Mouse (Mus musculus) lung, adult 2 months (tissue): ENCODE results near the gene Fscn3. TPM values are rescaled to one million over a fixed set of nuclear protein-coding genes. Genes with fewer than 3 reads are reported as not detected.

Experiments
- DNase-seq: peaks from one replicate; pipeline ENCODE4 v3.0.0; 2022
- H3K4me1 ChIP-seq: fragments of 200-500 bp; 2 replicates; pipeline ENCODE4 v1.6.1; 2011; ENCODE audit warnings: low read length; ENCODE audit not compliant: control insufficient read depth, insufficient read depth
- H3K4me3 ChIP-seq: fragments of 200-500 bp; replicated peaks from 2 replicates; pipeline ENCODE3; 2011; ENCODE audit warnings: low read depth, mild to moderate bottlenecking, control low read depth, low read length; ENCODE audit errors: extremely low read depth
- CTCF ChIP-seq: fragments of 200-500 bp; IDR thresholded peaks from 2 replicates; pipeline ENCODE4 v1.5.1; 2011; ENCODE audit warnings: mild to moderate bottlenecking, low read length, control low read depth; ENCODE audit not compliant: insufficient read depth
- POLR2A ChIP-seq: fragments of 200-500 bp; IDR thresholded peaks from 2 replicates; pipeline ENCODE4 v1.6.1; 2011; ENCODE audit warnings: low read depth, mild to moderate bottlenecking, control low read depth, low read length, borderline replicate concordance; ENCODE audit errors: extremely low read depth
- WGBS: fragments of 180-500 bp; shearing (Covaris S2); methylation state at CpG from one replicate; pipeline ENCODE4 v1.1.7; 2018; 5-methylcytosine and 5-hydroxymethylcytosine counted together
- polyA plus RNA-seq: library from polyadenylated mRNA; depleted of rRNA; stranded (reverse); fragments of >200 nt; gene quantifications from 2 replicates; pipeline ENCODE4 v1.2.3, GENCODE M21; 2012; rRNA removed

Gene Fscn3
- polyA plus RNA-seq, 1 experiment: not detected

DNA sequence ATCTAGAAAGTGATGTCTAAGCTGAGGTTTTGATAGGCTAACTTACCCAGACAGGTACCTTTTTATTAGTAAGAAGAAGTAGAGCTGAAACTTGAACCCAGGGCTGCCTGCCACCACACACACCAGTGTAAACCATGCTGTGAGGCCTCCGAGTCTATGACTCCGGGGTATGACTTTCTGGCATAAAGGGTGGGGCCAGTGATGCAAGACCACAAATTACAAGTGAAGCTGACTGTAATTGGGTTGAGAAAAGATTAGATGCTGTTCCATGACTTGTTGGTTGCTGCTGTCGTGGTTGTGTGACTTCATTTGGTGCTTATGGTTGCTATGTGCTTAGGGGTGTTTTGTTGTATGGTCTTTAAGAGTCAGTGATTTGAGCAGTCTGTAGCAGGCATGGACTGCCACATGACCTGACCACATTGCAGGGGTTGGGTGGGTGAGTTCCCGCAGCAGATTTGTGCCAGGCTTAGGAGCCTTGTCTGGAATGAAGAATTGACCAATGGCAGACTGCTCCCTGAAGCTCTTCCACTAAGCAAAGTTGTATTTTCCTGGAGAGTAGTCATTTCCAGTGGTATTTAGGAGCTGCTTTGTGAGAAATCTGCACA lies 55.2 kb downstream of the Fscn3 start:
- 46% methylated on average over 4 of the region's 4 CpGs for WGBS
- no peak for DNase-seq
- no peak for TF ChIP-seq POLR2A
- H3K4me3 ChIP-seq: no peak overlapping the region
- peaks cover 19% of the 10 kb centered on the region for H3K4me1 ChIP-seq

DNA sequence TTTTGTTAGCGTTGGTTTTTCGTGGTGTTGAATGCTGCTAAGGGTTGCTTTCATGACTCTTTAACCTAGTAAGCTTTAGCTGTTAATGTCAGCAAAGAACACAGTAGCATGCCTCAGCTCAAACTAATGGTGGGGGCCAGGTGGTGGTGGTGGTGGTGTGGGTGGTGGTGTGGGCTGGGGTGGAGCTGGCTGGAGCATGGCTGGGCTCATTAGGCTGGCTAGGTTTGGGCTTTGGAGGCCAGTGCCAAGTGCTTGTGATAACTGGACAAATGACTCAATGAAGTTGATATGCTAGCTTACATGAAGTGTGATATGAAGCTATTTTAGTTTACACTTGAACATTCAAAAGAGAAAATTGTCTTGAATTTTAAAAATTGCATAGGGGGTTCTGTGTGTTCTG lies 58.4 kb downstream of the Fscn3 start:
- WGBS: 81% methylated on average over 2 of the region's 2 CpGs
- Histone ChIP-seq H3K4me3 (no peak overlapping the region), H3K4me1 (peaks cover 19% of the 10 kb centered on the region)
- no peak for TF ChIP-seq CTCF
- no peak for TF ChIP-seq POLR2A
- DNase-seq: no peak

DNA sequence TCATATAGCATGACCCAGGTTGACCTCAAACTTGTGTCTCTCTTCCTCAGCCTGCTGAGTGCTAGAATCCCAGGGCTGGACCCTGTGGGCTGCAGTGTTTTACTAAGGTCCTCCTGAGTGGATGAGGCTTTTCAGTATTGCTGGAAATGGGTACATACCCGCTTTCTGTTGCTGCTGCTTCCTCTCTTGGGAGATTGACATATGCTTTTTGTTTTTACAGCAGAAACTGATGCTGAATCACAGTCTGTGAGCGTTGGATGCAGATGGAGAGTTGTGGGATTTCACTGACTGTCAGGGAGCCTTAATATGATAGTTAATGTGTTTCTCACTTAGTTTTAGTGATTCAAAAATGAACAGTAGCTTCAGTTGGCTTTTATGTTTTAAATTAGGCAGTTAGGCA lies 58.9 kb downstream of the Fscn3 start:
- Histone ChIP-seq H3K4me1 (peaks cover 19% of the 10 kb centered on the region), H3K4me3 (no peak overlapping the region)
- 70% methylated on average over 2 of the region's 2 CpGs for WGBS
- no peak for DNase-seq
- TF ChIP-seq POLR2A (no peak), CTCF (no peak)

DNA sequence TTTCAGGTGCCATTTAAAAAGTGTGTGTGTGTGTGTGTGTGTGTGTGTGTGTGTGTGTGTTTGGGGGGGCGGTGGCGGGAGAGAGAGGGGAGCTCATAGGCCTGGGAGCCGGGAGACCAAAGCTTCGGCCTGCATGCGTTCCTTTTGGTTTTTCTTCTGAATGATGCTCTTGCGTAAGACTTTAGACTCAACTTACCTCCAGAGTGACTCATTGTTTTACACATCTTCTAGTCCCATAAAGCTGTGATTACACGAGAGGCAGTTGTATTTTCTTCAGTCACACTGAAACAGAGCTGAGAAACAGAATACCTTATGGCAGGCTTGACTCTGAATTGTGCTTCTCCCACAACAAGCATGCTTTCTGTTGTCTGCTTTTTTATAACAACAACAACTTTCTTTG lies 59.3 kb downstream of the Fscn3 start:
- DNase-seq: no peak
- 86% methylated on average over 7 of the region's 7 CpGs for WGBS
- no peak overlapping the region for H3K4me3 ChIP-seq
- TF ChIP-seq POLR2A (no peak), CTCF (no peak)
- H3K4me1 ChIP-seq: peaks cover 19% of the 10 kb centered on the region

Other genes with a start within 250 kb of the Fscn3 start
- 3.0 and 4.4 TPM in 2 replicates for gene Zfp800, start 29.8 kb upstream of the Fscn3 start, polyA plus RNA-seq
- gene Arf5, start 4.2 kb upstream of the Fscn3 start, polyA plus RNA-seq: 377 and 390 TPM in 2 replicates
- 8.0 and 9.3 TPM in 2 replicates for gene Gcc1, start 601 bp downstream of the Fscn3 start, polyA plus RNA-seq
- gene Pax4, start 21.6 kb downstream of the Fscn3 start, polyA plus RNA-seq: not detected in 2 replicates
- 70.7 and 88.3 TPM in 2 replicates for gene Snd1, start 47.4 kb downstream of the Fscn3 start, polyA plus RNA-seq